Mouse (Mus musculus) urinary bladder, postnatal 10 days (tissue): ENCODE measurements at regions not wholly inside any gene's neighbourhood (a gene's known extent, or its start where the extent isn't known, plus 50 kb on each side); places are given as distances from the start of the nearest gene placed in this dataset.
"Not testable (repeated sequence)": the region's sequence is repeated elsewhere in the genome, so short reads cannot be mapped to it uniquely, and the experiment has no call there.

Source experiments
- DNase-seq: peaks from one replicate; pipeline ENCODE4 v3.0.0; 2022; ENCODE audit warnings: low spot score

- DNase-seq, result peak; percentile 11
These were observed 80.2 kb upstream of the Defb33 start for GRCm38 (mm10) chr8:20812164-20812872.

GRCm38 (mm10) chr8:20813493-20813892, 79.0 kb upstream of the Defb33 start:
- peak; percentile 13 for DNase-seq

GRCm38 (mm10) chr8:20822434-20822833, 70.0 kb upstream of the Defb33 start:
- DNase-seq, result peak; percentile 41

- DNase-seq, result peak; percentile 18
These were observed 69.2 kb upstream of the Defb33 start for GRCm38 (mm10) chr8:20823219-20823618.

GRCm38 (mm10) chr8:20839481-20839880, 53.0 kb upstream of the Defb33 start:
- not testable (repeated sequence) for DNase-seq
